Mouse (Mus musculus): ENCODE data around the gene Cog1. TPM values are rescaled to one million over a fixed set of nuclear protein-coding genes. Genes with fewer than 3 reads are reported as not detected.

The Cog1 gene
- total RNA-seq, 2 experiments from 2014 or later = 19.9 to 21.8 TPM

DNA sequence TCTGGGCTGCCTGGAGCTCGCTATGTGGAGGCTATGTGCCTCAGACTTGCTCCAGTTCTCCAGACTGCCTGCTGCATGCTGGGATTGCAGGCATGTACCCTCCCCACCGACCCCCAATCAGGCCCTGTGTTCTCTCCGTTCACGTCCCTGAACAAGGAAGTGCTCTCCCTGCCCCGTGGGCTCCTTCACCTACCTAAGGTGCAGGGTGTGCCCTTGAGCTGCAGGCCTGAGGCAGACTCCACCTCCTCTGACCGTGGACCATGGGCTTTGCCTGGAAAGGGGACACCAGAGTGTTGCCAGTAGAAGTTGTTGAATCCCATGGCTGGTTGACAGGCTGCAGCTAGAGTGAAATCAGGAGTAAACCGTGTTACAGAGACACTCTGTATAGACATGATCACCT, 50.7 kb downstream of the Cog1 start:
- no peak for DNase-seq (ENCODE audit: low spot score)

DNA sequence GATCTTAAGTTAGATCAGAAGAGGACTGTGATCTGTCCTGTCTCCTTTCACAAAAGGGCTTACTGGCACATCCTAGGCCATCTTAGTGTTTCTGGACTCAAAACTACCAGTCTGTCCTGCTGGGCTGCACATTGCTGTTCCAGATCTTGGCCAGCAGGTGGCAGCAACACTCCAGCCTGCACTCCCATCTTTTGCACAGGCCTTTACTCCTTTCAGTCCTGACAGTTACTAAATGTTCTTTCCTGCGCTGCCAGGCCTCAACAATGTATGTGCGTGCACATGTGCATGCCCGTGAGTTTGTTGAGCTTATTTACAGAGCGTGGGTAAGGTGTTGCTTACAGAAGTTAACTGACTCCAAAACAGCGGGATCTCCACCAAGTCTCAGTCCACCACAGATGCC, 54.8 kb downstream of the Cog1 start:
- DNase-seq (ENCODE audit: low spot score) = peak; percentile 70

DNA sequence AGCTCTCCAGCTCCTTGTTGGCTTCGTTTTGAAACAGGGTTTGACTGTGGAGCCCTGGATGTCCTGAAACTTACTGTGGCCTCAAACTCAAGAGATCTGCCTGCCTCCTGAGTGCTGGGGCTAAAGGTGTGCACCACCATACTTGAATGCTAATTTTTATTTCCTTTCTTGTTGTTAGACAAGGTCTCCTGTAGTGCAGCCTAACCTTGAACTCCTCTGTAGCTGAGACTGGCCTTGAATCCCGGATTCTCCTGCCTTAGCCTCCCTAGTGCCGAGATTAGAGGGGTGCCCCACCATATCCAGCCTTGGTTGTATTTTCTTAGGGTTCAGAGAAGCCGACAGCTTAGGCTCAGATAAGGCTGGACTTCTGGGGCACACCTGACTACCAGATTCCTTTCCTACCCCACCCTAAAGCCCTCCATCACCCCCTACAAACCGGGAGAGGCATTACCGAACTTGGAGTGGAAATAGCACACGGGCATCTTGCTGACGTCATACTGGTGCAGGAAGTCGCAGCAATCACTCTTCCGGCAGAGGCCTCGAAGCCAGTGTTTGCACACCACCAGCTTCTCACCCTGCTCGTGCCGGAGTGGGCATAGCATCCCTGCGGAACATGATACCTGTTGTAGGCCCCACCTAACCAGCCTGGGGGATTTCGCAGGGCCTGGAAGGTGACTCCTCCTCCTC, 57.1 kb downstream of the Cog1 start:
- no peak for DNase-seq (ENCODE audit: low spot score)

DNA sequence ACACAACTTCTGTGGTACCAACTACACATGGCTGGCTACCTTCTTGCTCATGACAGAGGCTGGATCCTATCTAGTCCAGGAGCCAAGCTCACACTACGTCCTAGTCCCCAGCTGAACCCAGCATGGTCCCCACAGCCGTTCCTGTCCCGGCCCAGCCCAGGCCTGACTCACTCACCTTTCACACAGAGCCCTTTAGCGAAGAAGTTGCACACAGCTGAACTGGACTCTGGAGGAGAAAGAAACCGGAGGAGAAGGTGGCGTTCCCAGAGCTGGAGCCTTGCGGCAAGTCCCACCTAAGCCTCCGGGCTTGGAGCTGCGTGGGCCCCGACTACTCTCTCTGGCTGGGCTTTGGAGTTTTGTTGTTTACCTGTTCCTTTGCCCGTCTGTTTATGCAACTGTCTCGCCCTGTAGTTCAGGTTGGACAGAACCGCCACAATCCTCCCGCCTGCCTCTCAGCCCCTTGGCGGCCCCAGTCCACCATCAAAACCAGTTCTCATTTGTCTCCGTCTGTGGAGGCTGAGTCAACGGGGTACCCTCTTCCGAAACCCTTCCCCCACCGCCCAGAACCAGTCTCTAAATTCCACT, 59.8 kb downstream of the Cog1 start:
- DNase-seq (ENCODE audit: low spot score) = no peak

DNA sequence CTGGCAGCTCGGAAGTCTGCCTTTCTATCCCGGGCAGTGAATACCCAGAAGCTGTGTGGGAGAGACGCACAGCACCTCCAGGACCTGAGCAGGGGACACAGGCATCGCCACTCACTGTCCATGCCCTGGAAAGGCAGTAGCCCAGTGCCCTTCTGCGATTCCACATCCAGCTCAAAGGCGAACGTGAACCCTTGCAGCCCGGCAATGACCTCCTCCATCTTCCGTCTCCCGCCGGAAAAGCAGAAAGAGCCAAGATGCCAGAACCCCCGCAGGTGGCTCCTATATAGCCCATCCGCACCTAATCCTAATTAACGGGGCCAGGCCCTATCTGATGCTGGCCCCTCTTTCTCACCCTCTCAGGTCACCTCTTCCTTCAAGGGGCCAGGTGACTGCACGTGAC, 60.3 kb downstream of the Cog1 start:
- no peak for DNase-seq (ENCODE audit: low spot score)

DNA sequence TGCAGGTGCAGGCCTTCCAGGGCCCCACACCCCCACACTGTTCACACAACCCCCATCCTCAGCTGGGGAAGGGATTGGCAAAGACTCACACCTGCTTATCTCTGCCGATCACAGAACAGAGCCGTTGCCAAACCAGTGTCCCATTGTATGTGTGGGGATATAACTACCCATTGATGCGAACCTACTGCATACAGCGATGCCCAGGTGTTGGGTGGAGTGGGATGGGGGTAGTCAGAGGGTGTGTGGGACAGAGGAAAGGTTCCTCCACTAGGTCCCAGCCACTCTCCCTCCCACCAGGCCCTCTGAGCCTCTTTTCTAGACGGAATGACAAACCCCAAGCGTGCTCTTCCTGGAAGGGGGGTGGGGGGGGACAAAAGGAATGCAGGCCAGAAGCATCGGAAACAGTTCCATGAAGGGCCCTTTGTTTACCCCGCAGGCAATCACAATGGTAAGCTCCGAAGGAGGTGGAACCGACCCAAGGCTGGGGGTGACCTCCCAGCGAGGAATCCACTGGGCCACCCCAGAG, 60.8 kb downstream of the Cog1 start, which contains the start of gene Cpsf4l:
TSS of gene Cpsf4l (minus strand) at position 287 of the 526 bp plus-strand sequence.
- no peak for DNase-seq (ENCODE audit: low spot score)

DNA sequence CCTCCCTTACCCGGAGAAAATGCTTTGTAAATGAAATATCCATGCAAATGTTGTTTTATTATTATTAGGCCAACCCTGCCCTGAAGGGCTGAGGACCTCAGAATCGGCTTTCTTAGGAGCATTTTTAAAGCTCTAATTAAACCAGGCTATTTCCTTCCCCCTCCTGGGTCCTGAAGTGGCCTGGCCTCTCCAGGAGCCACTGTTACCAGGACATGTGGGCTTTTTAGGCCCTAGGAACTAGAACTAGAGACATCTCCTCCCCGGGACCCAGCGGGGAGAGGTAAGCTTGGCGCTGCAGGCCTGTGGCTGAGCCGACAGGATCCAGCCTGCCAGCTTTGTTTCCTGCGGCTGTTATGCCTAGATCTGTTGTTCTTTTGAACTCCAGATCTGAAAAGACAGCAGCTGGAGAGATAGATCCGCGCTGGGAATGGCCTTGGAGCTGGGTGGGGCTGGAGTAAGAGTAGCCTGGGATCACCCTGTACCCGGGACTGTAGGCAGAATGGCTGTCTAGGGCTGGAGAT, 61.3 kb downstream of the Cog1 start:
- no peak for DNase-seq (ENCODE audit: low spot score)

DNA sequence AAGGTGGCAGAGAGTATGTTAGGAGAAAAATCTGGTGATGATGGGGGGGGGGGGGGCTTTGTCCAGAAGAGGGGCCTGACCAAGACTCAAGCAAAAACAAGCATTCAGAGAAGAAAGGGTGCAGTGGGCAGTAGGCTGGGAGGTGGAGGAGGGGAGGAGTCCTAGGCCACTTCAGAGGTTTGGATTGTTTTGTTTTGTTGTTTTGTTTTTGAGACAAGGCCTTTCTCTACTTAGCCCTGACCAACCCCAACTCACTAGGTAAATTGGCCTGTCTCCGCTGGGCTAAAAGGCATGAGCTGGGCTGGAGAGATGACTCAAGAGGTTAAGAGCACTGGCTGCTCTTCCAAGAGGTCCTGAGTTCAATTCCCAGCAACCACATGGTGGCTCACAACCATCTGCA, 62.1 kb downstream of the Cog1 start:
- DNase-seq (ENCODE audit: low spot score) = no peak

DNA sequence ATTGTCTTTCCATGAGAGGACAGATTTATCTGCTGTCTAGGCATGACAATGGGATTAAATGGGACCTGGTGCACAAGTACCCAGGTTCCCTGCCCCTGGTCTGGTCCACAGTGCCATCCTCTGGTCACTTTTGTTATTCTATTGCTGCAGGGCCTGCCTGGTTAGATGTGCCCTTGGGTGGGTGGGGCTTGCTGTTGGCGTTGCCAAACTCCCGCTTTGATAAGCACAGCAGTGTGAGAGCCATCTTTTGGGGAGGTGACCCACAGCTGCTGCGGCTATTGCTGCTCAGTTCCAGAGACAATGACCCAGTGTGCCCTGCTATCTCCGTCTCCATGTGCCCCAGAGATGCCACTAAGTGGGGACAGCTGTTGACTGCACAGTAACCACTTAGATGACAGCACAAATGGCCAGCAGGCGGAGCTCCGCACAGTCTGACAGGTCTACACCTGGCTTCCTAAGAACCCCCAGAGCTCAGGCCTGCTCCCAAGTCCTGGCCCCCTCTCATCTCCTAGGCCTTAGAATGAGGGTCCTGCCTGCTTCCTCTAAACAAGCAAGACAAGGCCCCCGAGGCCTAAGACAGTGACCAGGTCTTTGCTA, 66.2 kb downstream of the Cog1 start:
- DNase-seq (ENCODE audit: low spot score) = no peak

DNA sequence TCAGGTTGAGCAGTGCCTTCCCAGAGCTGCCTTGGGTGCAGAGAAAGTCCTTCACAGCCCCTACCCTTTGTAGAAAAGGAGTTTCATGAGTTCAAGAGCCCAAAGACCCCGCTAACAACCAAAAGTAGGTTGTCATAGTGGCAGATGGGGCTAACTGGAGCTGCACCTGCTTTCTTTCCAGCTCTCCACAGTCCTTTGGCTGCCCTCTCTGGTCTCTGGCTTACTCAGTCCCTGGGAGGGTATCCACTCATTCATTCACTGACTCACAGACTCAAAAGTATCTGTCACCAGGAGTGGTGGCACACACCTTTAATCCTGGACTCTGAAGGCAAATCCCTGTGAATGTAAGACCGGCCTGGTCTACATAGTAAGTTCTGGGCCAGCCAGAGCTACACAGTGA, 67.2 kb downstream of the Cog1 start:
- DNase-seq (ENCODE audit: low spot score) = no peak

Other genes starting within 250 kb of the Cog1 start
- not detected for gene Sstr2, start 29.8 kb upstream of the Cog1 start, total RNA-seq (2021)
- gene Slc39a11, start 910 bp downstream of the Cog1 start, total RNA-seq (2021) = 1 to 10 TPM; 1.5 to 2.4 TPM
- gene Fam104a, start 35.0 kb downstream of the Cog1 start, total RNA-seq (2021) = 10 to 100 TPM; 32.7 to 34.4 TPM
- 1 to 10 TPM; 3.2 to 6.6 TPM for gene D11Wsu47e, start 35.2 kb downstream of the Cog1 start, total RNA-seq (2021)
- not detected for gene Cpsf4l, start 60.8 kb downstream of the Cog1 start, total RNA-seq (2021)
- 1 to 10 TPM; 4.5 to 7.4 TPM for gene Cdc42ep4, start 102.7 kb downstream of the Cog1 start, total RNA-seq (2021)